Mouse (Mus musculus) induced T-regulatory cell, adult 2 months (primary cell): ENCODE data around the gene Cacna1a.
A peak's percentile ranks its signal among the peaks of the same experiment; 100 is the strongest.

Experiments used
- DNase-seq: peaks from one replicate; pipeline ENCODE4 v3.0.0-alpha.2; 2012; ENCODE audit warnings: low read depth

Gene Cacna1a

DNA sequence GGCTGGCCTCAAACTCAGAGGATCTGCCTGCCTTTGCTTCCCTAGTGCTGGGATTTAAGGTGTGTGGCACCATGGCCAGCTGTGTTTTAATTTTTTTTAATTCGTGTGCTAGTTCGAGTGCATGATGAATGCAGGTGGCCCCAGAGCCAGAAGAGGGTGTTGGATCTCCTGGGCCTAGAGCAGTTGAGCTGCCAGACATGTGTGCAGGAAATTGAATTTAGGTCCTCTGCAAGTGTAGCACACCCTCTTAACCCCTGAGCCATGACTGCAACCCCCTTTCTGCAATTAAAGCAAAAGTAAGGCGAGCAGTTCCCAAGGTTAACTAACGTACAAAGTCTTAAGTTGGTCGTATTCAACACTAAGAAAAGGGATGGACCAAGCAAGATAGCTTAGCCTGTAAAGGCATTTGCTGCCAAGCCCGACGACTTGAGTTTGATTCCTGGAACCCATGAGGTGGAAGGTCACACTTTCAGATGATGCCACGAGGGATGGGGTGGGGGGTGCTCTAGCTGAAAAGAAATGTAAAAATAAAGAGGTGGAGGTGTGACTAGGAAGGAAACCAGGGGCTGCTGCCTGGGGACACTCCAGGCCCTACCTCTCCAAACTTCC lies 249.8 kb downstream of the Cacna1a start:
- DNase-seq = peak; percentile 54

DNA sequence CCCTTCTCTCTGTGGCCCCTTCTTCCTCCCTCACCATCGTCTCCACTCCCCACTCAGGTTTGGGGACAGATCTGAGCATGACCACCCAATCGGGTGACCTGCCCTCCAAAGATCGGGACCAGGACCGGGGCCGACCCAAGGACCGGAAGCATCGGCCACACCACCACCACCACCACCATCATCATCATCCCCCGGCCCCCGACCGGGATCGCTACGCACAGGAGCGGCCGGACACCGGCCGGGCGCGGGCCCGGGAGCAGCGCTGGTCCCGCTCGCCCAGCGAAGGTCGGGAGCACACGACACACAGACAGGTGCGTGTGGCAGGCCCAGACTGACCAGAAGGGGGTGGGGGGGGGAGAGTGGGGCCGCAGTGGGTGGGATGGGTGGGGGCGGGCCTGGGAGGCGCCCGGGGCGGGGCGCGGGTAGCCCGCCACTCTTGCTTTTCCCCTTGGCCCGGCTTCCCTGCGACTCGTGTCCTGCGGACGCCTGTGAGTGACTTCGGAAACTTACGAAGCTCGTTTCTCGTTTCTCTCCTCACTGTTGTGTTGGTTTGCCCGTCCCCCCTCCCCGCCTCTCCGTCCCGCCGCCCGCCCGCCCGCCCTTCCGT lies 250.4 kb downstream of the Cacna1a start:
- DNase-seq = peak; percentile 50

DNA sequence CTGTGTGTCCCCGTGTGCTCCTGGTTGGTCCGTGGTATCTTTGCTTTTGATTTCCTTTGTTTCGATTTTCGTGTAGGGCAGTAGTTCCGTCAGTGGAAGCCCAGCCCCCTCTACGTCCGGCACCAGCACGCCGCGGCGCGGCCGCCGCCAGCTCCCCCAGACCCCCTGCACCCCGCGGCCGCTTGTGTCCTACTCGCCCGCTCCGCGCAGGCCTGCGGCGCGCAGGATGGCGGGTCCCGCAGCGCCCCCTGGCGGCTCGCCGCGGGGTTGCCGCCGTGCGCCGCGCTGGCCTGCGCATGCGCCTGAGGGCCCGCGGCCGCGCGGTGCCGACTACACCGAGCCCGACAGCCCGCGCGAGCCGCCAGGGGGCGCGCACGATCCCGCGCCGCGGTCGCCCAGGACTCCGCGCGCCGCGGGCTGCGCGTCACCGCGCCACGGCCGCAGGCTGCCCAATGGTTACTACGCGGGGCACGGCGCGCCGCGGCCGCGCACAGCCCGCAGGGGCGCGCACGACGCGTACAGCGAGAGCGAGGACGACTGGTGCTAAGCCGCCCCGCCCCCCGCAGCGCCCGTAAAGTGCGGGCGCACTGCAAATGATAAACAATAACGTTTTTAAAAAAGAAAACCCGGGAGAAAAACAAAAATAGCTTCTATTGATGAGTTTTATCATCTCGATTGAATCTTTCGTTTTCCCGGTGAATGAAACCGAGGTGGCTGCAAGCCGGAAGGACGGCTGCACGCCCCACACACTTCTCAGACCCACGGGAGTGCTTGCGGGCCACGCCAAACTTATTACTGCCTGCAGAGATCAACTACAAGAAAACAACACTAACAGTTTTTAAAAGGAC lies 251.1 kb downstream of the Cacna1a start:
- peak; percentile 94 for DNase-seq

DNA sequence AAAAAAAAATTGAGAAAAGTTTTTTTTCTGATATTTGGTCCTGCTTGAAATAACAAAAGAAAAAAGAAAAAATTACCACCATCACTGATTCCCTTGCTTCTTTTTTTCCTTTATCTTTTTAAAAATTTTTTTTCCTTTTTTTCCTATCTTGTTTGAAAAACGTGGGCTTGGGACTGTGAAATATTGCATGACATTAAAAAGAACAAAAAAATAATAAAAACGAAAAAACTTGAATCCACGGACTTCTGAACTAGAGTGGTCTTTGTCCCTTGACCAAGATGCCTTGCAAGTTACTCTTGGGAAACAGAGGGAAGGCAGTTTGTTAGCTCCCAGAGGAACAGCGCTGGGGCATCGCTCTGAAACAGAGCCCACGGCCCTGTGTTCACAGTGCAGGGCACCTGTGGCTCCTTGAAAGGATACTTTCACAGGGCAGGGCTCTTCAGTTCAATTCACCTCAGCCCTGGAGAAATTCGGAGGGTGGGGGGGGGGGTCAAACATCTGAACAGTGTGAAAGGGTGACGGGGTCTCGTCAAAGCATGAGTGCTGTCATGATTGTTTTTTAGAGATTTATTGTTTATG lies 251.9 kb downstream of the Cacna1a start:
- no peak for DNase-seq

DNA sequence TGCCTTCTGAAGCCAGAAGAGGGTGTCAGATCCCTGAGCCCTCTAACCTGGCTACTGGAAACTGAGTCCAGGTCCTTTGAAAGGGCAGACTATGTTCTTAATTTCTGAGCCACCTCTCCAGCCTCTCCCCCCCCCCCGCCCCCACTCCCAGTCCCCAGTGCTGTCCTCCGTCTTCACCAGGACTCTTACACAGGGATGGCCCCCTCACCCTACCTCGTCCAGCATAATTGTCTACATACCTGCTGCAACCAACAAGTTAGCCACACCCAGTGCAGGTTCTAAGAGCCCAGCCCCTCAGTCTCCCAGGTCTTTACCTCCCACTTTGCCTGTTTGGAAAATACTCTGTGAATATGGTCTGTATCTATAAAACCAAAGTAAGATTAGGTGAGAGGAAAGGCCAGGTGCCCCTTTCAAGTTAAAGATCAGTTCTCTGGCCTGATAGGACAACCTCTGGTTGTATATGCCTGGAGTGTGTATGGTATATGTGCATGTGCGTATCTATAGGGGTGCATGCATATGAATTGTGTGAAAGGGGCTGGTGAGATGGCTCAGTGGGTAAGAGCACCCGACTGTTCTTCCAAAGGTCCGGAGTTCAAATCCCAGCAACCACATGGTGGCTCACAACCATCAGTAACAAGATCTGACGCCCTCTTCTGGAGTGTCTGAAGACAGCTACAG lies 252.5 kb downstream of the Cacna1a start:
- peak; percentile 32 for DNase-seq

DNA sequence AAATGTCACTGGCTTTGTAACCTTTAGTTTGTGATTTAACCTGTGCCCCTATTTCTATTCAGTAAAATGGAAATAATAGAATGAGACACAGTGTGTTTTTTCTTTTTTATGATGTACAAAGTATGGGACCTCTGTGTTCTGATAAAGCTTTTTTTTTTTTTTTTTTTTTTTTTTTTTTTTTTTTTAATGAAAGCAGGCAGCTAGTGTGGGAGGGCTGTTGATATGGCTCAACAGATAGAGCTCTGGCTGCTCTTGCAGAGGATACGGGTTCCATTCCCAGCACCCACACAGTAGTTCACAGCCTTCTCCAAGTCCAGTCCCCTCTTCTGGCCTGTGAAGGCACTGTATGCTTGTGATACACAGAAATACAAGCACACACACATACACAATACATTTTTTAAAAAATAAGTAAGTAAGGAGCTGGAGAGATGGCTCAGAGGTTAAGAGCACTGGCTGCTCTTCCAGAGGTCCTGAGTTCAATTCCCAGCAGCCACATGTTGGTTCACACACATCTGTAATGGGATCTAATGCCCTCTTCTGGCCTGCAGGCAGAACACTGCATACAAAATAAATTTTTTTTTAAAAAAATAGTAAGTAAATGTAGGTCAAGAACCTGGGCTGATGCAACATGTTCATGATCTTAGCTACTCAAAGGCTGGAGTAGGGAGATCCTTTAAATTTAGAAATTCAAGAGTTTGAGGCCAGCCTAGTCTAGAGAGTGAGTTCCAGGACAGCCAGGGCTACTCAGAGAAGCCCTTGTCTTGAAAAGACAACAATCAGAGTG lies 253.5 kb downstream of the Cacna1a start:
- DNase-seq = no peak

DNA sequence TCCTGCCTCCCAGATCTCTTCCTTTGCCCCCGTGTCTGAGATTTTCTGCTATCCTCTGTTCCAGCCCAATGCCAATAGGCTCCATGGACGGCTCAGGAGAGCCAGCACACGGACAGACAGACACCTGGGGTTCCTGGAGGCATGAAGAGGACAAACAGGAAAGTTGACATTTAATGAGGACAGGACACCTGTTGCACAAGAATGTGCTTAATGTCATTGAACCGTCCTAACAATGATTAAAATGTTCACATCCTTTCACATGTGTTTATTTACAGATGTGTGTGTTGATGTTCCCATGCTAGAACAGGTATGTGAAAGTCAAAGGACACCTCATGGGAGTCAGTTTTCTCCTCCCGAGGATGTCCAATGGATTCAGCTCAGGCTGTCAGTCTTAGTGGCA lies 254.8 kb downstream of the Cacna1a start:
- no peak for DNase-seq

DNA sequence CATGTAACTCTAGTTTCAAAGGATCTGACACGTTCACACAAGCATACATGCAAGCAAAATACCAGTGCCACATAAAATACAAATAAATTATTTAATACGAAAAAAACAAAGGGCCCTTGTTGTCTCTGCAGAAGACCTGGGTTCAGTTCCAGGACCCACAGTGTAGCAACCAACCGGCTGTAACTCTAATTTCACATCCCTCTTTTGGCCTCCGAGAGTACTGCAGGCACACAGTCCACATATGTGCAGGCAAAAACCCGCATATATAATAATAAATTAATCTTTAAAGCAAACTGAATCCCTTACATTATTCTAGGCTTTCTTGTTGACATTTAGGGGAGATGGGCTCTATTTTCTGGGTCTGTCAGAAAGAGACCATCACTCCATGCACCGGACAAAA lies 258.6 kb downstream of the Cacna1a start:
- DNase-seq = no peak

DNA sequence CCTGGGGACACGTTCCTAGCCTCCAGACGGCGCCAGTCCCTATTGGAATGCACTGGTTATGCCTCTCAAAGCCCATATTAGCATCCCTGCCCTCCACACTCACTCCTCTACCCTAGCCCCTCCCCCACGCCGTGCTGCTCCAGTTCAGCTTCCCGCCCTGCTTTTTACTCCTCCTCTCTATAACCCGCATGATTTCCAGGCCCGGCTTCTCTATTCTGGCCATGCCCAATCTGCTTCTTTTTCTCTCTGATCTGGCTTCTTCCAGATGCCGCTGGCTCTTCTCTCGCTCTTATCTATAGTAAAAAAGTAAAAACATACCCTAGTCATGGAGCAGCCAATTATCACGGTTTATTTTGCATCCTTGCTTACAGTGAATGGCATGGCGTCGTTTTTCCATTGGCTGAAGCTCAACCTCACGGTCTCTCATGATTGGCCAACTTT lies 259.2 kb downstream of the Cacna1a start:
- DNase-seq = no peak

DNA sequence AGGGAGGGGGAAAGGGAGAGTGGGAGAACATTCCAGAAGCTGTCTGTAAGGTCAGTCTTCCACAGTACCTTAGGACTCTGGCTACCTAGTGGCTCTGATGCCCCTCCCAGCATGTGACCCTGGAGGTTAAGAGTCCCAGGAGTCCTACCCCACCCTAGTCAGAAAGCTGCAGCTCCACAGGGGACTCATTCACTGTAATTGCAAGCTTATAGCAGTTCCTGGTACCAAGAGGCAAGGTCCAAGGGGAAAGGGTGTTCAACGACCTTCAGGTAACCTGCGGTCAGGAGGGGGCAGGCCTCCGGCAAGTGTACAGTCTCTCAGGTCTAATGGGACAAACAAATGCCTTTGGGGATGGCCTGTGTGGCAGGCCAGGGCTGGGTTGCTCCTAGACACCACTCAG lies 262.0 kb downstream of the Cacna1a start:
- no peak for DNase-seq

DNA sequence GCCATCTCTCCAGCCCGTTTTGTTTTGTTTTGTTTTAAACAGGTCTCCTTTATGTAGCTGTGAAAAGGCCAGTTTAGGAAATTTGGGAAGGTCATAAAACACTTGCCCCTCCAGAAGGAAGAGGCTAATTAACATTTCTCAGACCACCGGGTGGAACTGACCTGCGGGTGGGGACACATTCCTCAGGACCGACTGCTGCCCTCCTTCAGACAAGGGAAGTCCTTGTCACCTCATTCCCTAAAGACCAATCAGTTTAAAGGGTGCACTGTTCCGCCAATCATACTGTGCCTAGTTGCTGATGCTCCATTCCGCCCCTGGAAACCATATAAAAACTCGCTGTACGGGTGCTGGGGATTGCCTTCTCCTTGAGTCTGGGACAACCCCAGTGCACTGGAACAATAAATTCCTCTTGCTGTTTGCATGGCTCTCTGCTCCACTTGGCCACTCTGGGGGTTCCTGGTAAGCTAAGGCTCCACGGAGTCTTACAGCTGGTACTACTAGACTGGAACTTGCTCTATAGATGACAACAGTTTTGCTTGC lies 264.9 kb downstream of the Cacna1a start:
- DNase-seq = no peak

DNA sequence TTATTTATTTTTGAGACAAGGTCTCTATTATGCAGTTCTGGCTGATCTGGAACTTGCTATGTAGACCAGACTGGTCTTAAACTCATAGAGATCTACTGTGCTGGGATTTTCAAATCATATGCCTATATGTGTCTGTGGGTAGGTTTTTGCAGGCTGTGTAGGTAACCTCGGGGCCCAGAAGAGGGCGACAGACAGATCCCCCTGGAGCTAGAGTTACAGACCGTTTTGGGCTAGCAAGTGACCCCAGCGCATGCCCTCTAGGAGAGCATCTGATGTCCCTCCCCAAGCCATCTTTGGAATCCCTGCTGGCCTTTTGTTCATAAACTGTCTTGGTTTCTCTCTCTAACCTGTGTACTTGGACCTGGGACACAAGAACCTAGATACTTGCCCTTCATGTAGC lies 266.4 kb downstream of the Cacna1a start:
- peak; percentile 61 for DNase-seq

DNA sequence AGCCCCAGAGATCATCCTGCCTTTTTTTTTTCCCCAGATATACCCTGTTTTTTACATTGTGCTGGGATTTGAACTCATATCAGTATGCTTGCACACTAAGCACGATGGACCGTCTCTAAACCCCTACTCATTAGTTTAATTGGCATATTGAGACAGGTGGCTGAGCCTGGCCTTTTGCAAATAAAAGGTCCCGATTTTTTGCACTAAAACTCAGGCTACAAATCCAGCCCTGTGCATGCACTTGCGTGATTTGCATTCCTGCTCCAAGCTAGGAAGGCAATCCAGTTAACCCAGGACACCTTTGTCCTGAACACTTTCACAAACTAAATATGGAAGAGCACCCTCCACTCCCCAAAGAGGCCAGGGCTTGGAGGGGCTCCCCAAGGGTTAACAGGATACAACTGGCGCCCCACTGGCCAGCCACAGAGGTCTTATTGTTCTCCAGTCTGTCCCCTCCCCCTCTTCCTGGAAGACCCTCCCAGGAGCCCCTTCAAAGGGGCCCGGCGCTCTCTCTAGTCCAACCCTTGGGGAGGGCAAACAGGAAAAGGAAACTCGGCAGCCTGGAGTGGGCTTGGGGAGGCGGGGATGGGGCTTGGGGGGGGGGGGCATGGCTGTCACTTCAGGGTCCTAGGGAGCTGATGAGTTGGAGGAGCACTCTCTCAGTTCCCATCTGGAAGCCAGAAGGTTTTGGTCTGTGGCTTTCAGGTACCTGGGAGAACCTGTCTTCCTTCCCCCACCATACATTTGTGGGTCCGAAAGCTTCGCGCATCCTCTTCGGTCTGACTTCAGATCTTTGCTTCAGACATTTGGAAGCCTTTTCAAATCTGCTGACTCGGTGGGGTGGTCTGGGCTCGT lies 267.3 kb downstream of the Cacna1a start:
- DNase-seq = peak; percentile 28

DNA sequence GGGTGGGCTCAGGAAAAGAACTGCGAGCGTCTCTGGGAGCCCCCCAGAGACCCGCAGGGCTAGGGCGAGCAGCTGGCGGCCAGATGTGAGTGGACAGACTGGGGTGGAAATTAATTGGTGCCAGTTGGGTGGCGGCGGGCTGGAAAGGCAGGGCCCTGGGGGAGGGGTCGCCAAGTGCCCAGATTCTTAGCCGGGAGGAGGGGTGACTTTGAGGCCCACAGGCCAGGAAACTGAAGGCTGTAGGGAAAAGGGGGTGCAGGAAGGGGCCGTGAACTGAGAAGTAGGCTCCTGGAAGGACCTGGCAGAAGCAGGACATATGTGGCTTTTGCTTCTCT lies 267.9 kb downstream of the Cacna1a start:
- DNase-seq = peak; percentile 32

DNA sequence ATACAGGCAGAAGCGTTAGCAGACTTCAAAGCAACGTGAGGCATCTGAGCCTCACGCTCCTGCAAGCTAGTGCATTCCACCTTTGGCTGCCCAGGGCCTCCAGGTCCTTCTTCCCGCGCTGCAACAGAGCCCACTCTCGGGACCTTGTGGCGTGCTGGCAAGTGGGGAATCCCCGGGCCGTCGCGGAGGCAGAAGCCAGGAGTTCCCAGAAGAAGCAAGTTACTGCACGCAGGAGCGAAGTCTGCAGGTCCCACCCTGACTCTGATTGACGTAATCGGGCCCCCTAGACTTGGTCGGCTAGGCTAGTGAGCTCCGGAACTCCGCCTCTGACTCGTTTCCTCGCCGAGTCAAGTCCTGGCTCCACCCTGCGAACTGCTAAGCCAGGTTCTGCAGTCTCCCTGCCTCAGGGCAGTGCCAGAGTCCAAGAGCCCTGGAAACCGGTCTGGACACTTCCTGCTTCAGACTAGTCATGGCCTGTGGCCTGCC lies 268.4 kb downstream of the Cacna1a start:
- peak; percentile 88 for DNase-seq

DNA sequence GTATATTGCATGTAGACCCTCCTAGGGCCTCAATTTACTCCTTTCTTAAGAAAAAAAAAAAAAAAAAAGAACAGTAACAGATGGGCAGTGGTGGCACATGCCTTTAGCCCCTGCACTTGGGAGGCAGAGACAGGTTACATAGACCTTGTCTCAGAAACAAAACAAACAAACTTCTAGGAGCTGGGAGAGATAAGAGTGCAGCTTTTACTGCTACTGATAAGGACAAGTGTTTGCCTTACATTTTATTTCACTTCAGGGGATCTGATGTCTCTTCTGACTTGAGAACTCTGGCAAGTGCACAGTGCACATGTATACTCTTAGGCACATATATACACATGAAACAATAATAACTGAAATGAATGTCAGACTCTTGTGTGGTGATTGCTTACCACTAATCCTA lies 269.0 kb downstream of the Cacna1a start:
- no peak for DNase-seq

DNA sequence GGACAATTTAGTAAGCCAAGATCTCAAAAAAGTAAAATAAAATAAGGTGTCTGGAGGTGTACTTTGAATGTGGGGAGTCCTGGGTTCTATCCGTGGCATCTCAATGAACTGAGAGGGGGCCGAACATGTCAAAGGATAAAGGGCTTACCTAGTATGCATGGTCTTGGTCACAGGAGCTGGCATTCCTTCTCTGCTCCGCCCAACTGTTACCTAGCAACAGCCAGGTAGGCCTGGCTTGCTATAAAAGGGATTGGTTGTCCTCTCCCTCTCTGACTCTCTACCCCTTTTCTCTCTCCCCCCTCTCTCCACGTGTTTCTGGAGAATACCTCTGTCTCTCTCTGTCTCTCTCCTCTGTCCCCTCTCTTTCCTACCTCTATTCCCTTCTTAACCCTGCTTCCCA lies 269.4 kb downstream of the Cacna1a start:
- peak; percentile 35 for DNase-seq

DNA sequence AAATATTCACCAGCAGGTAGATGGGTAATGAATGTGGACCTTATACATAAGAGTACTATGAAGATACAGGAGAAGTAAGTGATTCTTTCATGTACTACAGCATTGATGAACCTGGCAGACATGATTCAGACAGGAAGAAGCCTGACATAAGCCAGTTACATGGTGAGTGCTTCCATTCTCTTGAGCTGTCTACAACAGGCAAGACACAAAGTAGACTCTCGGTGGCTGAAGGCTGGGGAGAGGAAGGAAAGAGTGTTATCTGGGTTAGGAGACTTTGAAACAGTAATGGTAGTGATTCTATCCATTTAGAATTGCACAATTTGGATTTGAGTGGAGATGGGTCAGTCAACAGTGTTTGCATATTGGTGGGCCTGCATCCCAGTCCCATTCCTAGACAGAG lies 270.7 kb downstream of the Cacna1a start:
- peak; percentile 58 for DNase-seq

DNA sequence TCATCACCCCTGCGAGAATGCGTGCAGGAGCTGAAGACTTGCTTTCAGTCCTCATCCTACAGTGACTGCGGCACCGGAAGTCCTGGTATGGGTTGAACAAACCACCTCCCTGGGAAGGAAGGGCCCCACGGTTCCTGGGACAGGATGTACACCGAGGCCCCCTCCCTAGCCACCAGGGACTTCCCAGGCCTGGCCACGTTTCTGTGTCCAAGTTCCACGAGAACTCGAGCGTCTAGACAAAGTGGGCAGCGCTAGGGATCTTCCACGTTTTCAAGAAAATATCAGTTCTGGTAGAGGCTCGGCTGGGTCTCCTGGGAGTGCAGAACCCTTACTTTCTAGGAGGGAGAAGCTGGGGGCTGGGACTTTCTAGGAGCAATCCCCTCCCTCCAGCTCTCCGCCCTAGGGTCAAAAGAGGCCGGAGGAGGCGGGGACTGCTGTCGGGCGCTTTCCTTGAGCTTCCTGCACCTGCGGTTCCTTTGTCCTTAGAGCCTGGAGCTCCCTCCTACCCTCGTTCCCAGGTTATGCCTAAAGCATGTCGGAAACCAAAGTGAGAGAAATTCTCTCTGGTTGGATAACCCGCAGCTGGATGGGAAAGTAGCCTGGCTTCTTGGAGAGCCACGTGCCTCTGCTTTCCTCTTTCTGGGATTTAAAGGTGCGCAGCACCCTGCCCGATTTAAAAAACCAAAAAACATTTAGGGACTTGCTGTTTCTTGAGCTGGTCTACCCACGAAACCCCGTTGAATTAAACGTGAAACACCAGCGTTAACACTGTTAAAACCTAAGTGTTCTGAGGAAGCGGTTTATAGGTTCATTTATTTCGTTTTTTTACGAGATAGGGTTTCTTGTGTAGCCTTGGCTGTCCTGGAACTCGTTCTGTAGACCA lies 271.9 kb downstream of the Cacna1a start:
- DNase-seq = peak; percentile 93
